Mouse (Mus musculus): ENCODE data around the gene Tac2. TPM values are rescaled to one million over a fixed set of nuclear protein-coding genes. Genes with fewer than 3 reads are reported as not detected.

The Tac2 gene
- polyA plus RNA-seq, 1 experiment from 2014 or later = 0.32 TPM

- Histone ChIP-seq H3K4me3 (ENCODE audit: low read depth, low read length) (no peak overlapping the region), H3K27ac (ENCODE audit: low read depth, low read length) (no peak overlapping the region), H3K9ac (replicated peaks; ENCODE audit: low read depth, low read length) (no peak overlapping the region), H3K4me1 (ENCODE audit: control insufficient read depth, insufficient read depth, low read length) (peaks cover 2% of the 10 kb centered on the region; the same call in 1 of the 2 replicates), H3K36me3 (ENCODE audit: control insufficient read depth, insufficient read depth, low read length) (peaks cover 45% of the 10 kb centered on the region), H3K9me3 (ENCODE audit: control insufficient read depth, low read length) (no peaks in the 10 kb centered on the region), H3K27me3 (ENCODE audit: control insufficient read depth, insufficient read depth, low read length) (no peaks in the 10 kb centered on the region), H3K4me2 (ENCODE audit: low read depth, low read length) (no peak overlapping the region)
- WGBS = 92% methylated on average over 8 of the region's 8 CpGs
- no peak for ATAC-seq (ENCODE audit: low read depth)
These were observed 23.0 kb downstream of the Tac2 start for GRCm38 (mm10) chr10:127747254-127747653.

GRCm38 (mm10) chr10:127748847-127749612 is 24.8 kb downstream of the Tac2 start:
- H3K4me3 ChIP-seq (ENCODE audit: low read depth, low read length) = no peak overlapping the region
- no peak overlapping the region for H3K4me2 ChIP-seq (ENCODE audit: low read depth, low read length)
- WGBS = 6% methylated on average over 8 of the region's 8 CpGs

GRCm38 (mm10) chr10:127750136-127750777 is 26.0 kb downstream of the Tac2 start:
- peak overlapping the region; percentile 9; the same call in 1 of the 2 replicates for H3K4me2 ChIP-seq (ENCODE audit: low read depth, low read length)
- H3K9ac ChIP-seq (replicated peaks; ENCODE audit: low read depth, low read length) = no peak overlapping the region
- no peaks in the 10 kb centered on the region for H3K9me3 ChIP-seq (ENCODE audit: control insufficient read depth, low read length)
- ATAC-seq (ENCODE audit: low read depth) = no peak
- H3K27me3 ChIP-seq (ENCODE audit: control insufficient read depth, insufficient read depth, low read length) = no peaks in the 10 kb centered on the region
- H3K27ac ChIP-seq (ENCODE audit: low read depth, low read length) = no peak overlapping the region
- H3K4me3 ChIP-seq (ENCODE audit: low read depth, low read length) = no peak overlapping the region; the same call in 1 of the 2 replicates
- 50% methylated on average over 24 of the region's 24 CpGs for WGBS
- peaks cover 2% of the 10 kb centered on the region; the same call in 1 of the 2 replicates for H3K4me1 ChIP-seq (ENCODE audit: control insufficient read depth, insufficient read depth, low read length)
- peaks cover 15% of the 10 kb centered on the region for H3K36me3 ChIP-seq (ENCODE audit: control insufficient read depth, insufficient read depth, low read length)

More at GRCm38 (mm10) chr10:127748847-127749612, 24.8 kb downstream of the Tac2 start:
- Histone ChIP-seq H3K9ac (replicated peaks; ENCODE audit: low read depth, low read length) (no peak overlapping the region), H3K27me3 (ENCODE audit: control insufficient read depth, insufficient read depth, low read length) (no peaks in the 10 kb centered on the region), H3K36me3 (ENCODE audit: control insufficient read depth, insufficient read depth, low read length) (peaks cover 28% of the 10 kb centered on the region), H3K27ac (ENCODE audit: low read depth, low read length) (no peak overlapping the region), H3K9me3 (ENCODE audit: control insufficient read depth, low read length) (no peaks in the 10 kb centered on the region), H3K4me1 (ENCODE audit: control insufficient read depth, insufficient read depth, low read length) (peaks cover 2% of the 10 kb centered on the region; the same call in 1 of the 2 replicates)
- no peak for ATAC-seq (ENCODE audit: low read depth)

- Histone ChIP-seq H3K4me2 (ENCODE audit: low read depth, low read length) (no peak within 1 kb of the TSS; the same call in 1 of the 2 replicates), H3K4me1 (ENCODE audit: control insufficient read depth, insufficient read depth, low read length) (peaks cover 2% of the 10 kb centered on the region; the same call in 1 of the 2 replicates), H3K9ac (replicated peaks; ENCODE audit: low read depth, low read length) (no peak within 1 kb of the TSS), H3K27me3 (ENCODE audit: control insufficient read depth, insufficient read depth, low read length) (no peaks in the 10 kb centered on the region), H3K36me3 (ENCODE audit: control insufficient read depth, insufficient read depth, low read length) (peaks cover 7% of the 10 kb centered on the region; the same call in 1 of the 2 replicates), H3K4me3 (ENCODE audit: low read depth, low read length) (no peak within 1 kb of the TSS), H3K9me3 (ENCODE audit: control insufficient read depth, low read length) (no peaks in the 10 kb centered on the region), H3K27ac (ENCODE audit: low read depth, low read length) (no peak within 1 kb of the TSS)
- WGBS = 67% methylated on average over 8 of the region's 8 CpGs
- ATAC-seq (ENCODE audit: low read depth) = no peak
These were observed 27.3 kb downstream of the Tac2 start, which contains the start of gene Gpr182 for GRCm38 (mm10) chr10:127751548-127751947. TSS of gene Gpr182 (minus strand) at chr10:127751732.

- H3K9me3 ChIP-seq (ENCODE audit: control insufficient read depth, low read length) = no peaks in the 10 kb centered on the region
- H3K4me1 ChIP-seq (ENCODE audit: control insufficient read depth, insufficient read depth, low read length) = no peaks in the 10 kb centered on the region
- H3K9ac ChIP-seq (replicated peaks; ENCODE audit: low read depth, low read length) = no peak overlapping the region
- no peak overlapping the region for H3K4me2 ChIP-seq (ENCODE audit: low read depth, low read length)
- WGBS = 83% methylated on average over 6 of the region's 6 CpGs
- H3K4me3 ChIP-seq (ENCODE audit: low read depth, low read length) = no peak overlapping the region
- H3K27me3 ChIP-seq (ENCODE audit: control insufficient read depth, insufficient read depth, low read length) = no peaks in the 10 kb centered on the region
- no peaks in the 10 kb centered on the region for H3K36me3 ChIP-seq (ENCODE audit: control insufficient read depth, insufficient read depth, low read length)
- no peak for ATAC-seq (ENCODE audit: low read depth)
- H3K27ac ChIP-seq (ENCODE audit: low read depth, low read length) = no peak overlapping the region
These were observed 30.4 kb downstream of the Tac2 start for GRCm38 (mm10) chr10:127754566-127755166.

GRCm38 (mm10) chr10:127755246-127755645 is 31.0 kb downstream of the Tac2 start:
- Histone ChIP-seq H3K27me3 (ENCODE audit: control insufficient read depth, insufficient read depth, low read length) (no peaks in the 10 kb centered on the region), H3K9me3 (ENCODE audit: control insufficient read depth, low read length) (no peaks in the 10 kb centered on the region), H3K4me3 (ENCODE audit: low read depth, low read length) (no peak overlapping the region), H3K27ac (ENCODE audit: low read depth, low read length) (no peak overlapping the region), H3K4me2 (ENCODE audit: low read depth, low read length) (no peak overlapping the region), H3K36me3 (ENCODE audit: control insufficient read depth, insufficient read depth, low read length) (no peaks in the 10 kb centered on the region), H3K9ac (replicated peaks; ENCODE audit: low read depth, low read length) (no peak overlapping the region), H3K4me1 (ENCODE audit: control insufficient read depth, insufficient read depth, low read length) (no peaks in the 10 kb centered on the region)
- no peak for ATAC-seq (ENCODE audit: low read depth)
- 82% methylated on average over 3 of the region's 3 CpGs for WGBS

- 59% methylated on average over 18 of the region's 18 CpGs for WGBS
- no peaks in the 10 kb centered on the region for H3K27me3 ChIP-seq (ENCODE audit: control insufficient read depth, insufficient read depth, low read length)
- no peak overlapping the region for H3K27ac ChIP-seq (ENCODE audit: low read depth, low read length)
- no peak for ATAC-seq (ENCODE audit: low read depth)
- H3K4me3 ChIP-seq (ENCODE audit: low read depth, low read length) = no peak overlapping the region
- peak overlapping the region; percentile 33; the same call in 1 of the 2 replicates for H3K4me2 ChIP-seq (ENCODE audit: low read depth, low read length)
- H3K9me3 ChIP-seq (ENCODE audit: control insufficient read depth, low read length) = no peaks in the 10 kb centered on the region
- no peaks in the 10 kb centered on the region for H3K36me3 ChIP-seq (ENCODE audit: control insufficient read depth, insufficient read depth, low read length)
- no peaks in the 10 kb centered on the region for H3K4me1 ChIP-seq (ENCODE audit: control insufficient read depth, insufficient read depth, low read length)
- H3K9ac ChIP-seq (replicated peaks; ENCODE audit: low read depth, low read length) = no peak overlapping the region
These were observed 31.6 kb downstream of the Tac2 start for GRCm38 (mm10) chr10:127755770-127756468.

GRCm38 (mm10) chr10:127759181-127760110 is 35.2 kb downstream of the Tac2 start, which contains the start of the genes Rdh1 and Rdh16f1:
TSS of gene Rdh1 (plus strand) at chr10:127759721.
TSS of gene Rdh16f1 (plus strand) at chr10:127759787.
- WGBS = 83% methylated on average over 8 of the region's 9 CpGs

More at GRCm38 (mm10) chr10:127759181-127760110, 35.2 kb downstream of the Tac2 start, which contains the start of the genes Rdh1 and Rdh16f1:
- no peaks in the 10 kb centered on the region for H3K9me3 ChIP-seq (ENCODE audit: control insufficient read depth, low read length)
- no peak within 1 kb of the TSS for H3K4me2 ChIP-seq (ENCODE audit: low read depth, low read length)
- H3K4me1 ChIP-seq (ENCODE audit: control insufficient read depth, insufficient read depth, low read length) = no peaks in the 10 kb centered on the region
- no peak within 1 kb of the TSS for H3K4me3 ChIP-seq (ENCODE audit: low read depth, low read length)
- H3K9ac ChIP-seq (replicated peaks; ENCODE audit: low read depth, low read length) = no peak within 1 kb of the TSS
- no peaks in the 10 kb centered on the region for H3K36me3 ChIP-seq (ENCODE audit: control insufficient read depth, insufficient read depth, low read length)
- ATAC-seq (ENCODE audit: low read depth) = no peak
- H3K27ac ChIP-seq (ENCODE audit: low read depth, low read length) = no peak within 1 kb of the TSS
- H3K27me3 ChIP-seq (ENCODE audit: control insufficient read depth, insufficient read depth, low read length) = no peaks in the 10 kb centered on the region

Data from neural tube, embryonic 14.5 days (tissue).